Mouse (Mus musculus): ENCODE results near the gene Atp6v1d.

Atp6v1d gene

DNA sequence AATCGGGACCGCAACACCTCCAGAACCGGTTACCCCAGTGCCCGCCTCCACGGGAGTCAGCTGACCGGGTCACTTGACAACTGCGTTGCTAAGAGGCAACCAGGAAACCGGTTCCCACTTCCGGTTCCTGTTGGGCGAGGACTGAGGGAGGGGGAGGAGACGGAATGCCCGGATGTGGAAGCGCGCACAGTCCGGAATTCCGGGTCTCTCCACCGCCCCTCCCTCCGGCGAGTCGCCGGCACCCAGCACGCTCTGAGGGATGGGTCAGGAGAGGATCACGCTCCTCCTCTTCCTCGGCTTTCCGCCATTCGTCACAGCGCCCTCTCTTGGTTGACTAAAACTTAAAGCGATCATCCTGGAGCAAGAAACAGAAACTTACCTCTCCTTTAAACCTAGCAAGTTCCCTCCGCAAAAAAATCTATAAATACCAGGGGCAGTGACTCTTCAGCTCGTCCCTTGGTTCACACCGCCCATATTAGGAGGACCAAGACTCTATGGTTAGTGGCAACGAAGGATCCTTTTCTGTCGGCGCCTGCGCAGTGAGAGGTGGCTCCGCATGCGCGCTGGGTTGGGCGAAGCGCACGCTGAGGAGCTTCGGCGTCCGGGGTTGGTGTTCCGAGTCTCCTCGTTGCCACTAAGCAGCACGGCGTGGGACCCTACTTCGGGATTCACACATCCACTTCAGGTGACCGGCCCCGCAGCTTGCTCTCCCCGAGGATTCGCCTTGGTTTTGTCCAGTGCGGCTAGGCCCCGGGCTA, at the start of gene Atp6v1d, which contains the start of gene Eif2s1:
TSS of gene Atp6v1d (minus strand) at position 143 of the 758 bp plus-strand sequence.
TSS of gene Eif2s1 (plus strand) at position 324 of the 758 bp plus-strand sequence.
- DNase-seq (ENCODE audit: low read depth, low spot score): peak; percentile 100

DNA sequence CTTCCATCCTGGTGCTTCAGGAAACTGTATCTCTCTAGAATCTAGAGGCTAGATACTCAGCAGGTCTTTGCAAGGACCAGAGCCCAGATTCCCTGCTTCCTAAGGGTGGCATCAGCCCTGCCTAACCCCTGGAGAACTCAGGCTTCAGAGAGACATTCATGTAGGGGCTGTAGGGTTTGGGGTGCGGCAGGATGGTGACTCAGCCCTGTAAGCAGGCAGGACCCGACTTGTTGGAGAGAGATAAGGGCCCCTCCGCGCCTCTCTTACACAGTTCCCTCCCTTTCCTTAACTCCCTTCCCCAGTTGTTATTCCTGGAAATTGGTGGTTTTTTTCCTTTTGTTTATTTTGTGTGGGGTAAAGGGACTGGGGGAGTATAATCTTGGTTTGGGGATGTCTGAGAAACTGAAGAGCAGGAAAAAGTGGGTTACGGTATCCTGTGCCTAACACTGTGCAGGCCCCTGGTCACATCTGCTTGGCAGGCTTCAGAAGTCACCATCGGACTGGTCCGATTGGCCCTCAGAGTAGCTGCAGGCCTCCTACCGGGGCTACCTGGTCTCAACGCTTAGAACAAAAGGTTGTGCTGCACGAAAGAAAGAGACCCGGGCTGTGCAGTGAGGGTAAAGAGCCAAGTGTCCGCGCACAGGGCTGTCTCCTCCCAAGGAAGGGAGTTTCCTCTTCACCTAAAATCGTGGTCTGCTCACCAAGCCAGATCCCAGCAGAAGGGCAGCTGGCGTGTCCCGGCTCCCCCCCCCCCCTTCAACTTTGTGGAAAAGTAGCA, 49.4 kb upstream of the Atp6v1d start:
- no peak for DNase-seq (ENCODE audit: low read depth, low spot score)

DNA sequence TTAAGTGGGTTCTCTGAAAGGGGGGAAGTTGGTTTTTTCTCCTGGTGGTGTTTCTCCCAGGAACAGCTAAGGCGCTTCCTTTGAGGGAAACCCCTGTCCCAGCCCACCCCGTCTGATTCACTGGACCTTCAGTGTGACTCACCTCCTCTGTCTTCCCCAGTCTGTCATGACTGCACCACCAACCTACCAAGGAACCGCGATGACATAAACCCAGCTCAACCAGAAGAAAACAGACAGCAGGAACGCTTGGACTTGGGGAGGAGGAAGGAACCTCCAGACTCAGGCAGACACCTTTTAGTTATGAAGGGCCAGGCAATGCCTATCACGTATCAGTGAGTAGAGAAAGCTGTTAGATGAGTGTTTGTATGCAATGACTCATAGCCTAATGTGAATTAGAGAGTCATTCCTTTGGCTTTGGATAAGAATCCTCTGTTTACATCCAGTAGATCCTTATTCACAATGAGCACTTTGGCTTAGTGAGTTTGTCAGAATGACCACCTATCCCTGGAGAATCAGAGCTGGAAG, 46.7 kb upstream of the Atp6v1d start:
- DNase-seq (ENCODE audit: low read depth, low spot score): peak; percentile 37

DNA sequence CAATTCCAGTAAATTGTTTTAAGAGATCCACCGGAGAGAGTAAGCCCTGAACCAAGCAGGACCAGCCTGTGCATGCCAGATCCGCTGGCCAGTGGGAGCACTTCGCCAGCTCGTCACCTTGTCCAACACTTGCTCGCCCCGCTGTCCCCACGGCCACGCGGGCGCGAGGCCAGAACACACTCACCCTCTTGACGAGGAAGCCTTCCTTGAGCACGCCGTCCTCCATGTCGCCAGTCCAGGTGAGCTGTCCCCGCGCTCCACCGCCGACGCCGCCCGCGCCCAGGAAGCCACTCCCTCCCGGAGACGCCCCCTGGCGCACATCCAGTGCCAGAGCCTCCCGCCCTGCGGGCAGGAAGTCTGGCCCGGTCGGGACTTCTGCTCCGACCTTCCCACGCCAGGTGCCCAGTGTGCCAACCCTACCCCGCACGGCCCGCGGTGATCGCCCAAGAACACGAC, 45.3 kb upstream of the Atp6v1d start, which contains the start of gene Plek2:
TSS of gene Plek2 (minus strand) at position 258 of the 456 bp plus-strand sequence.
- DNase-seq (ENCODE audit: low read depth, low spot score): peak; percentile 54

DNA sequence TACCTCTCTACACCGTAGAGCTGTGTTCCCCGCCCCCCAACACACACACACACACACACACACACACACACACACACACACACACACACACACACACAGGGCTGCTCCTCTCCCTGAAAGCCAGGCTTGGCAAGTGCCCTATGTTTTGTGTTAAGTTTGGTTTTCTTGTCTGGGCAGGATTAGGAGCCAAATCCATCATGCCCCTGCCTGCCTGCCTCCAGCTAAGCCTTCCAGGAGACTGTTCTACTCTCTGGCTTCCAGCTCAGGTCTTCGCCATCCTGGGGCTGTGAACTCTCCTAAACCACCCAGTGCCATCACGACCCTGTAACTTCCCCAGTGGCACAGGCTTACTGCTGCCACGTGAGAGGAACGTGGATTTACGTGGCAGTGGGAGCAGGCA, 43.1 kb upstream of the Atp6v1d start:
- no peak for DNase-seq (ENCODE audit: low read depth, low spot score)

DNA sequence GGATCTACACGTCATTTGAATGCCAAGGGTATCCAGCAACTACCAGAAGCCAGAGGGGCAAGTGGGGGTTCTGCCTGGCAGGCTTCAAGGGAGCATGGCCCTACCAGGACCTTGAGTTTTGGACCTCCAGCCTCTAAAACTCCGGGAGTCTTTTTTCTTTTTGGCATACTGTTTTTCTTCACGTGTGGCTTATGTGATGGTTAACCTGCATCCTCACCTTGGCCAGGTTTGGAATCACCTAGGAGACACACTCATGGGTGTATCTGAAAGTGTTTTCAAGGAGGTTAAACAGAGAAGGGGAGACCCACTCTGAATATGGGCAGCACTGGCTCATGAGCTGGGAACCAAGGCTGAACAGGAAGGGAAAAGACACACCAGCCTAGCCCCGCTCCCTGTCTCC, 41.9 kb upstream of the Atp6v1d start:
- no peak for DNase-seq (ENCODE audit: low read depth, low spot score)

DNA sequence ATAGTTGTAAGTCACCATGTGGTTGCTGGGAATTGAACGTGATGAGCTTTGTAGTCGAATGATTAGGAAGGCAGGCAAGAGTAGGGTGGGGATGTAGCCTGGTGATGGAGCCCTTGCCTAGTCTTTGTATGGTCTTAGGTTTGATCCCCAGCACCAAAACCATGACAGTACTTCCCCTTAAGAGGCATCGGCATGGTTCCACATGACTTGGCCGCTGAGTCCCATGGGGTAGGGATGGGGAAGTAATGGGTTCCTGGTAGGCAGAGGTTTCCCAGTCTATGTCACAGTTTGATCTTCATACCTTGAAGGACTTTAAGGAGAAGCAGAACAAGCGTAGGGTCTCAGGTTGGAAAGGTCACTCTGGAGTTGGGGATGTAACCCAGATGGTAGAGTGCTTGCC, 40.0 kb upstream of the Atp6v1d start:
- DNase-seq (ENCODE audit: low read depth, low spot score): no peak

DNA sequence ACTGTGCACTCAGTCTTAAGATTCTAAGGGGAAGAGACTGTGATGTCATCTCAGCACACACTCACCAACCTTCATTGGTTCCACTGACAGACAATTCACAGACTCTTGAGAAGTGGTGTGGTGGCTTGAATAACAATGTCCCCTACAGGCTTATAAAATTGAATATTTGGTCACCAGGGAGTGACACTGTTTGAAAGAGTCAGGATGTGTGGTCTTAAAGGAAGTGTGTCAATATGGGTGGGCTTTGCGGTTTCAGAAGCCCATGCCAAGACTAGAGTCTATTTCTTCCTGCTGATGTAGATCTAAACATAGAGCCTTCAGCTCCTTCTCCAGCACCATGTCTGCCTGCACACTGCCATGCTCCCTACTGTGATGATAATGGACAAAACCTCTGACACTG, 36.4 kb upstream of the Atp6v1d start:
- DNase-seq (ENCODE audit: low read depth, low spot score): no peak

DNA sequence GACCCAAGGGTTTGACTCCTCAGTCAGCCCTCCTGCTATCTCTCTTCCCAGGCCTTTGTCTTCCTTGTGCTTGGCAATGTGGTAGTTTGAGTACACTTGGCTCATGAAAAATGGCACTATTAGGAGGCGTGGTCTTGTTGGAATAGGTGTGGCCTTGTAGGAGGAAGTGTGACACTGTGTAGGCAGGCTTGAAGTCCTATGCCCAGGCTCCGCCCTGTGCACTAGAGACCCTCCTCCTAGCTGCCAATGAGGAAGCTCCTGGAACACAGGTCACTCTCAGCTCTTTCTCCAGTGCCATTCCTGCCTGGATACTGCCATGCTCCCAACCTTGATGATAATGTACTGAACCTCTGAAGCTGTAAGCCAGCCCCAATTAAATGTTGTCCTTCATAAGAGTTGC, 29.7 kb upstream of the Atp6v1d start:
- no peak for DNase-seq (ENCODE audit: low read depth, low spot score)

DNA sequence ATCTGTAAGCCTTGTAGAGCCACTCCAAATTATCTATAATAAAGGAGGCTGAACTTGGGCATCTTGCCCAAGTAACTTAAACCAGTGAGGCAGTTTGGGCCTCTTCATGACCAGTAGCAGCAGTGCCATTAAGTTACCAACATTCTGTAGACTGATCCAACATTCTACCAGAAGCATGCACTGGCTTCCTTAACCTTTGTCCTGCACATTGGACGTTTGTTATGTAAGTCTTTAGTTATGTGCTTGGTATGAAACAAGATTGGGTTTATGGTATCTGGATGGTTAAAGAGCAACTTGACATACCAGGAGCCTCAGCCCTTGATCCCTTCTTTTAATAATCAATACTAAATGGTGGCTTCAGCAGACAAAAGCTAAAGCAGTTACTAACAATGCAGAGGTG, 28.6 kb upstream of the Atp6v1d start:
- DNase-seq (ENCODE audit: low read depth, low spot score): no peak

DNA sequence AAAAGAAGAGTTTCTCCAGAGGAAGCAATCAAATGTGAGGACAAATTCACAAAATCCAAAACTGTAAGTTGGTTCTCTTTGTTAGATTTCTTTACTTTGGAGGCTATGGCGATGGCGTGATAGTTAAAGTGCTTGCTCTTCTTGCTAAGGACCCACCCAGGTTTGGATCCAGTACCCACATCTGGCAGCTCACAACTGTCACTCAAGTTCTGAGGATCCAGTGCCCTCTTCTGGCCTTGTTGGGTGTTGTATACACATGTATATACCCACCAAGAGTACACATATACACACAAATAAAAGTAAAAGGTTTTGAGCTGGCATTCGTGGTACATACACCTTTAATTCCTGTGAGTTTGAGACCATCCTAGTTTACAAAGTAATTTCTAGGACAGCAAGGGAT, 13.1 kb upstream of the Atp6v1d start:
- DNase-seq (ENCODE audit: low read depth, low spot score): no peak

DNA sequence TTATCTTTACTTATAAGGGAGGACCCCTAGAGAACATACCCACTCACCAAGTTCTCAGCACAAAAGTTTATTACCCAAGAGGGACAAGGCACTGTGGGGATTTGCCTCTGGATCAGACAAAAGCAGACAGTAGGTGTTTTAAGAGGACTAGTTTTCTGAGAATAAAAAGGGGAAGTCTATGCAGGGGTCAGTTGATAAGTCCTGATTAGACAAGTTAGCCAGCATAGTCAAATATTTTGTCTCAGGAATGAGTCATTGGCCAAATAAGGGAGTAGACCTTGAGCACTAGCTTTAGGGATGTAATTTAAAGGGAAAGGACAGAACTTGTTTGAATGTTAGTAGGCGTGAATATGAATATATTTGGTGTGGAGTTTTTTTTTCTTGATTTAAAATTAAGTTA, 6.7 kb upstream of the Atp6v1d start:
- DNase-seq (ENCODE audit: low read depth, low spot score): no peak

DNA sequence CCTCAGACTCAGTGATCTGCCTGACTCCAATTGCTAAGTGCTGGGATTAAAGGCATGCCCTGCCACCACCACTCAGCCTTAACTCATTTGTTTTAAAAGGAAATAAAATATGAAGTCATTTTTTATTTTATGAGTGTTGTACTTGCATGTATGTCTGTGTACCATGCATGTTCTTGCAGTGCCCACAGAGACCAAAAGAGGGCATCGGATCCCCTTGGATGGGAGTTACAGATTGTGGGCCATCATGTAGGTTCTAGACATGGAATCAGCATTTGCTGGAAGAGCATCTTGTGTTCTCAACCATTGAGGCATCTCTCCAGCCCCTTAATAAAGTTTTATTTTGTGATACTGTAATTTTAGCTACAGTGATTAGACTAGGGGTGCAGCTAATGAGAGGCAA, 4.0 kb upstream of the Atp6v1d start:
- DNase-seq (ENCODE audit: low read depth, low spot score): no peak

DNA sequence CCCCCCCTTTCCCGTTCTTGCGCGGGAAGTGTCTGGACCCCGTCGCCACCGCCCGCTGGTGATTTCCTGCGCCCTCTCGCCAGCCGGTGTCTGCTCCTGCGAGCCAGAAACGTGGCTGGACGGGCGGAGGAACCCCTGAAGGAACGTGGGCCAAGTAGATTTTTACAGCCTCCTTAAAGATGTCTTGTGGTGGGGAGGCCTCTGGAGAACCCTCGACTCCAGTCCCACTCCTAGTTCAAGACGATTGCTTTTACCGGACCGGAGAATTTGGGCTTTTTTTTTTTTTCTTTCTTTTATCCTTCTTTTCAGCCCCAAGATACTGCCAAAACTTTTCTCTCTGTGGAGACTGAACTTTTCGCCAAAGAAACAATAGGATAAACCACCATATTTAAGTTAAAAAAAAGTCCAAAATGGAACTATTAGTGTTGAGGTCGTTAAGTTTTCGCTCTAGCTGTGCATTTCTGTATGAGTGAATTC, 854 bp upstream of the Atp6v1d start:
- DNase-seq (ENCODE audit: low read depth, low spot score): no peak

DNA sequence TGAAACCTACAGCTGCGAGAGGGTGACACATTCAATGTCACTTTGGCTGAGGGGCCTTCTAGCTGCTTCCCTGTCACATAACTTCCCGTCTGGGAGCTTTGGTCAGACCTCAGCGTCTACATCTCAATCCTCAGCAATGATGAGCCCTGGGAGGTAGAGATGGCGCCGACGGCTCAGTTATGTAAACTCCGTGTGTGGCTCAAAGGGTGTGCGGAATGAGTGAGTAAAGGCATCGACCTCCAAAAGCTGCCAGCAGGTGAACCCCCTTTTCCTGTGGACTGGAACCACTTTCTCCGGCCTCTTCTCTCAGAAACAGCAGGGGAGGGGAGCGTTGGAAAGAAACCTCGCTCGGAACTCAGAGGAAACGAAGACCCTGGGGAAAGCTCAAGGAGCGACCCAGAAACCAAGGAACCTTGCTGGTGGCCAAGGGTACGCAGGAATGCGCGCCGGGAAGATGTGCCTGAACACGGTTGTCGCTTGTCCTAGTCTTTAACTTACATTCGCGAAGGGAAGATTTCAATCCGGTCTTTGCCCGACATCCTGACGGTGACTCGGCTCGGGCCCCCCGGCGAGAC, 430 bp downstream of the Atp6v1d start:
- DNase-seq (ENCODE audit: low read depth, low spot score): peak; percentile 64

DNA sequence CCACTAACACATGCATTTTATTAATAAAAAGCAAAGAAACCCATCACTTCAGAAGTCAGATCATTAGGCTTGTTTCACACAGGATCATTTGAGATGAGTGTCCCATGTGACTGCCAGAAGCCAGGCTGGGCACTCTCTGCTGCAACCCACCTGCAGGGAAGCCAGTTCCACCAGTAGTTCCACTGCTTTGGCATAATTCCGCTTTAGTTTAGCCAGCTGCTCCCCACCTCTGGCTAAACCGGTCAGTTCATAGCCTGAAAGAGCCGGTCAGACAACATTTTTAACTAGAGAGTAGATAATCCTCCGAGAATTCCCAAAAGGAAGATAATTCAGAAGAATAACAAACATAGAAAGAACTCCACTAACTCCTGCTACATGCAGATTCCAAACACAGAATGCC, 13.2 kb downstream of the Atp6v1d start:
- no peak for DNase-seq (ENCODE audit: low read depth, low spot score)

DNA sequence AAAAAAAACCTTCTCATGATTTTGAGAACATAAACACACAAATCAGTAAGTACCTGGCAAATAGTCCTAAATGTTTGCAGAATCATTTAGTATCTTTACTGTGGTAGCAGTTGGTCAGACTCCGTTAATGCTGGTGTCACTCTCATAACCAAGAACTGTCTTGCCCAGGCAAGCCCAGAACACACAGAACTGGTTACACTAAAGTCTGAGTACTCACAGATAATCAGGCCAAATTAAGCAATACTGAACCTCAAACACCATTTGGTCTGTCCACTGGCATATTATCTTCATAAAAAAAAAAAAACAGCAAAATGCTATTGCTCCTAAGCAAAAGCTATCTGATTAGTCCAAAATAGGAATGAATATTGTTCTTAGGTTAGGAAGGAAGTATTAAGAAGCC, 19.0 kb downstream of the Atp6v1d start:
- no peak for DNase-seq (ENCODE audit: low read depth, low spot score)

DNA sequence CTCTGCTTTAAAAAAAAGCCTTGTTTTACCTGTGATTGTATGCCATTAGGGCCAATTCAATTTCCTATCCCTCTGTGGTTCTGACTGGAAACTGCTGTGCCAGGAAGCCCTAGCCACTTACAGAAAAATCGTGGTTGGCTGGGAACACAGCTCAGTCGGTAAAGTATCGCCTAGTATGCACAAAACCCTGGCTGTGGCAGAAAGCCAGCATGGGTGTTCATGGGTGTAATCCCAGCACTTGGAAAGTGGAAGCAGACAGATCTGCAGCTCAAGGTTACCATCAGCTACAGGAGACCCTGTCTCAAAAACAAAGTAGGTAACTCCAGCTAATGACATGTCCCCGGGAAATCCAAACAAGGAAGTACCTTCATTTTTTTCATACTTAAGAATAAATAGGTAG, 21.5 kb downstream of the Atp6v1d start:
- DNase-seq (ENCODE audit: low read depth, low spot score): peak; percentile 16

DNA sequence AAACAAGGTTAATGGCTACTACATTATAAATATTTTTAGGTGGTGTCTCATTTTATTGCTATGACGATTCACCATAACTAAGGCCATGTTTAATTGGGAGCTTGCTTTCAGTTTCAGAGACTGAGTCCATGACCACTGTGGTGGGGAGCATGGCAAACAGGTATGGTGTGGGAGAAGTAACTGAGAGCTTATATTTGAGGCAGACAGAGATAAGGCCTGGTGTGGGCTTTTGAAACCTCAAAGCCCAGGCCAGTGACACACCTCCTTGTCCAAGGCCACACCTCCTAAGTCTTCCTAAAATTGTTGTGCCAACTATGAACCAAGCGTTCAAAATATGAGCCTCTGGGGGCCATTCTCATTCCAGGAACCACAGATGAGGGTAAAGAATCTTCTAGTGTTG, 26.9 kb downstream of the Atp6v1d start:
- no peak for DNase-seq (ENCODE audit: low read depth, low spot score)

DNA sequence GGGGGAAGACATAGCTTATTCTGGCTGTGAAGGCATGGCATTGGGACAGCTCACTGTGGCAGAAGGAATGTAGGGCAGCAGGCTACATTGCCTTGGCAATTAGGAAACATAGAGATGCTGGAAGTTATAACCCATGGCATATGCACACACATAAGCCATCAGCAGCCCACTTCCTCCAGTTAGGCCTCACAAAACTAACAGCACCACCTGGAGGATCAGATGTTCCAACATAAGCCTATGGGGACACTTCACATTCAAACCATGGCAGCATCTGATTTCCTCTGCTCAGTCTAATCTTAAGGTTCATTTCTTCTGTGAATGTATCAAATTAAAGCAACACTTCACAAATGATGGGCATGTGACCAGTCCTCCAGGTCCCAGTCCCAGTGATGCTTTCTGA, 47.0 kb downstream of the Atp6v1d start:
- peak; percentile 24 for DNase-seq (ENCODE audit: low read depth, low spot score)

DNA sequence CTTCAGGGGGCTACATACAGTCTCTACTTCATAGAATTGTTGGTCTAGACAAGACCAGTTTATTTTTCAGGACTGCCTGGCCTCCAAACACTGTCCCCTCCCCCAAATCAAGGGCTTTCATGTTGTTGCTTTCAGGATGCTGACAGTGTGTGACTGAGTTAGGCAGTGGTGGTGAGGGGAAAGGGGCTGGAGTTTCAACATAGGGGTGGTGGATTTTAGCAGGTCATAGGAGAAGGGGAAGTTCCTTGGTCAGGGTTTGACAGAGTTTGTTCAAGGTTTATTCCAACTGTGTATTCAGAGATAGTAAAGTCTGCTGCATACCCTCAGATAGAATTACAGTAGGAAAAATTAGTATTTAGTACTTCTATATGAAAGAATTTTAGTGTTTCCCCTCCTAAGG, 59.6 kb downstream of the Atp6v1d start:
- DNase-seq (ENCODE audit: low read depth, low spot score): no peak

DNA sequence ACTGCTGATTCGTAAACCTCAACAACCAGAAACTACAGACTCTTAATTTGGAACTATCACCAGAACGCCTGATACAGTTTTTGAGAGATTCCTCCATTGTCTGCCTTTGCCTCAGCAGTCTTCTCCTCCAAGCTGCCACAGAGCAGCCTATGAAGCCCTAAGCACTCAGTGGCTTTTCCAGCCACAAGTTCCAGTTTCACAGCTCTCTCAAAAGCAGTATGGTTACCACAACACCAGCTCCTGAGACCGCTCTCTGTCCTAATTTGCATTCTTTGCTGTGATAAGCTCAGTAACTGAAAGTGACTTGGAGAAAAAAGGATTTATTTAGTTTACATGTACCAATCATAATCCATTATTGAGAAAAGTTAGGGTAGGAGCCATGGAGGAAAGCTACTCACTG, 61.4 kb downstream of the Atp6v1d start:
- DNase-seq (ENCODE audit: low read depth, low spot score): no peak

All from brain, adult 2 months (tissue).